Mouse (Mus musculus) layer of hippocampus, adult 6 months (tissue): ENCODE results near the gene Gm29582. TPM values are rescaled to one million over a fixed set of nuclear protein-coding genes. Genes with fewer than 3 reads are reported as not detected.

ENCODE experiments used
- long read RNA-seq, 2 experiments: library from polyadenylated mRNA; unstranded; transcript quantifications; one replicate each; pipeline ENCODE4 v2.0.0; 2019 to 2020
- polyA plus RNA-seq: library from polyadenylated mRNA; unstranded; fragments of <200 nt; fragmentation: Nextera tagmentation; gene quantifications from 2 replicates; pipeline ENCODE4 v1.2.3, GENCODE M21; 2021

Gene Gm29582
- polyA plus RNA-seq = not detected in 2 replicates
- long read RNA-seq, experiment 1 = 0 reads
- long read RNA-seq, experiment 2 = 0 reads

GRCm38 (mm10) chrY:30738461-30738860 is at the start of gene Gm29582:
Gene Gm29582 (minus strand): TSS chrY:30738561.

